Mouse (Mus musculus) monocyte, adult 59 days (primary cell): ENCODE results near the gene Gpc2. TPM values are rescaled to one million over a fixed set of nuclear protein-coding genes. Genes with fewer than 3 reads are reported as not detected.

Experiments
- total RNA-seq, 2 experiments: library from RNA; stranded (reverse); gene quantifications; one replicate each; pipeline ENCODE4 v1.2.4; 2023

Gpc2 gene
- 1 to 10 TPM; 2.0 to 2.5 TPM for total RNA-seq

GRCm38 (mm10) chr5:138279585-138280424 is at the start of gene Gpc2, which contains the start of the genes Gm43720 and Stag3:
TSS of gene Gpc2 (minus strand) at chr5:138280005.
TSS of gene Gm43720 (minus strand) at chr5:138279958.
TSS of gene Stag3 (plus strand) at chr5:138280240.

GRCm38 (mm10) chr5:138272409-138272923 is 7.3 kb downstream of the Gpc2 start, which contains the start of gene Gal3st4:
TSS of gene Gal3st4 (minus strand) at chr5:138272840.

GRCm38 (mm10) chr5:138263260-138264206 is 16.3 kb downstream of the Gpc2 start, which contains the start of gene BC037034:
TSS of gene BC037034 (minus strand) at chr5:138264033.

GRCm38 (mm10) chr5:138255353-138256093 is 24.3 kb downstream of the Gpc2 start, which contains the start of gene Lamtor4:
TSS of gene Lamtor4 (plus strand) at chr5:138255482.

GRCm38 (mm10) chr5:138225700-138226099 is 54.1 kb downstream of the Gpc2 start, which contains the start of gene Nxpe5:
TSS of gene Nxpe5 (plus strand) at chr5:138225898.

Other genes starting within 250 kb of the Gpc2 start
- not detected for gene Smok3c, start 226.8 kb downstream of the Gpc2 start, total RNA-seq
- gene Zkscan1, start 194.9 kb downstream of the Gpc2 start, total RNA-seq = 10 to 100 TPM; 11.2 to 12.3 TPM
- 1 to 10 TPM; 7.0 to 7.9 TPM for gene Zscan21, start 163.1 kb downstream of the Gpc2 start, total RNA-seq
- gene Zfp113, start 124.3 kb downstream of the Gpc2 start, total RNA-seq = 1 to 10 TPM; 2.5 to 3.6 TPM
- 10 to 100 TPM; 45.2 to 52.4 TPM for gene Cops6, start 118.9 kb downstream of the Gpc2 start, total RNA-seq
- gene Ap4m1, start 108.0 kb downstream of the Gpc2 start, total RNA-seq = 10 to 100 TPM; 44.6 to 51.6 TPM
- gene Mcm7, start 107.6 kb downstream of the Gpc2 start, total RNA-seq = 10 to 100 TPM; 22.7 to 24.9 TPM
- 10 to 100 TPM; 22.3 to 23.2 TPM for gene Taf6, start 92.6 kb downstream of the Gpc2 start, total RNA-seq
- 10 to 100 TPM; 12.7 to 16.3 TPM for gene Cnpy4, start 92.5 kb downstream of the Gpc2 start, total RNA-seq
- 1 to 10 TPM; 3.1 to 4.2 TPM for gene Mblac1, start 85.7 kb downstream of the Gpc2 start, total RNA-seq
- 1 to 10 TPM; 6.4 to 8.4 TPM for gene Nxpe5, start 54.1 kb downstream of the Gpc2 start, total RNA-seq
- 10 to 100 TPM; 77.4 to 83.2 TPM for gene Lamtor4, start 24.5 kb downstream of the Gpc2 start, total RNA-seq
- 10 to 100 TPM; 54.7 to 72.0 TPM for gene BC037034, start 16.0 kb downstream of the Gpc2 start, total RNA-seq
- gene Gal3st4, start 7.2 kb downstream of the Gpc2 start, total RNA-seq = under 1 TPM in 1 of 2 experiments, not detected in 1; 0.30 TPM
- not detected for gene Gm43720, start within 50 bp of the Gpc2 start, total RNA-seq
- gene Stag3, start 235 bp upstream of the Gpc2 start, total RNA-seq = 1 to 10 TPM in 1 of 2 experiments, under 1 TPM in 1; 0.67 to 1.6 TPM
- 10 to 100 TPM in 1 of 2 experiments, 1 to 10 TPM in 1; 8.9 to 11.7 TPM for gene Pvrig, start 62.0 kb upstream of the Gpc2 start, total RNA-seq
- 10 to 100 TPM in 1 of 2 experiments, 1 to 10 TPM in 1; 9.4 to 10.1 TPM for gene Zfp157, start 161.5 kb upstream of the Gpc2 start, total RNA-seq